Mouse (Mus musculus): ENCODE measurements around the gene Cer1.

Cer1 gene

GRCm38 (mm10) chr4:82872548-82872947 lies 12.4 kb downstream of the Cer1 start:
- no peak for DNase-seq

- no peak for DNase-seq
These were observed 12.8 kb downstream of the Cer1 start for GRCm38 (mm10) chr4:82872121-82872520.

- no peak for DNase-seq
These were observed 14.0 kb downstream of the Cer1 start for GRCm38 (mm10) chr4:82870931-82871330.

- no peak for DNase-seq
These were observed 17.1 kb downstream of the Cer1 start for GRCm38 (mm10) chr4:82867731-82868445.

- no peak for DNase-seq
These were observed 17.8 kb downstream of the Cer1 start for GRCm38 (mm10) chr4:82867111-82867510.

- no peak for DNase-seq
These were observed 19.8 kb downstream of the Cer1 start for GRCm38 (mm10) chr4:82864974-82865699.

- no peak for DNase-seq
These were observed 21.6 kb downstream of the Cer1 start for GRCm38 (mm10) chr4:82863316-82863715.

- DNase-seq: no peak
These were observed 23.5 kb downstream of the Cer1 start for GRCm38 (mm10) chr4:82861451-82861850.

- DNase-seq: no peak
These were observed 24.4 kb downstream of the Cer1 start for GRCm38 (mm10) chr4:82860566-82860965.

- peak; percentile 85 for DNase-seq
These were observed 25.5 kb downstream of the Cer1 start, which contains the start of gene Zdhhc21 for GRCm38 (mm10) chr4:82859131-82860125. Gene Zdhhc21 (minus strand): TSS chr4:82859958.

- DNase-seq: no peak
These were observed 26.4 kb downstream of the Cer1 start for GRCm38 (mm10) chr4:82858431-82859010.

- DNase-seq: no peak
These were observed 28.0 kb downstream of the Cer1 start for GRCm38 (mm10) chr4:82856986-82857385.

- DNase-seq: no peak
These were observed 31.1 kb downstream of the Cer1 start for GRCm38 (mm10) chr4:82853809-82854208.

- DNase-seq: no peak
These were observed 36.3 kb downstream of the Cer1 start for GRCm38 (mm10) chr4:82848552-82849234.

- DNase-seq: no peak
These were observed 47.3 kb downstream of the Cer1 start for GRCm38 (mm10) chr4:82837526-82838240.

All from thymus, postnatal 25 days (tissue).